Mouse (Mus musculus) monocyte, adult 5-6 weeks (primary cell): ENCODE data around the gene Usp48. TPM values are rescaled to one million over a fixed set of nuclear protein-coding genes. Genes with fewer than 3 reads are reported as not detected.

Experiments
- ATAC-seq: fragments of 153-309, 156-312 bp; replicated peaks from 2 replicates; pipeline ENCODE4 v1.8.0; 2017; ENCODE audit warnings: mild to moderate bottlenecking; ENCODE audit not compliant: low TSS enrichment, insufficient number of reproducible peaks, severe bottlenecking, poor library complexity, low FRiP score
- total RNA-seq: library from RNA; stranded (forward); fragments of 200-1000, 200-491, 200-594 nt; gene quantifications from 3 replicates; pipeline ENCODE4 v1.2.3, GENCODE M21; 2017

The Usp48 gene
- total RNA-seq, 1 experiment from 2014 or later = 161 TPM

- ATAC-seq = peak; percentile 73
Measured at GRCm38 (mm10) chr4:137603449-137604171, 10.1 kb downstream of the Usp48 start.

GRCm38 (mm10) chr4:137607023-137607422 lies 13.5 kb downstream of the Usp48 start:
- ATAC-seq = no peak

GRCm38 (mm10) chr4:137609281-137609680 lies 15.7 kb downstream of the Usp48 start:
- ATAC-seq = no peak

- peak; percentile 81 for ATAC-seq
Measured at GRCm38 (mm10) chr4:137609702-137610101, 16.1 kb downstream of the Usp48 start.

GRCm38 (mm10) chr4:137610256-137610655 lies 16.7 kb downstream of the Usp48 start:
- peak; percentile 69; the same call in 1 of the 2 replicates for ATAC-seq

GRCm38 (mm10) chr4:137622847-137623246 lies 29.3 kb downstream of the Usp48 start:
- no peak for ATAC-seq

- no peak for ATAC-seq
Measured at GRCm38 (mm10) chr4:137627476-137628235, 34.1 kb downstream of the Usp48 start.

GRCm38 (mm10) chr4:137628400-137628799 lies 34.8 kb downstream of the Usp48 start:
- no peak for ATAC-seq

GRCm38 (mm10) chr4:137629354-137629753 lies 35.8 kb downstream of the Usp48 start:
- no peak for ATAC-seq

GRCm38 (mm10) chr4:137630153-137630552 lies 36.6 kb downstream of the Usp48 start:
- no peak for ATAC-seq

GRCm38 (mm10) chr4:137631596-137631995 lies 38.0 kb downstream of the Usp48 start:
- ATAC-seq = no peak

- no peak for ATAC-seq
Measured at GRCm38 (mm10) chr4:137633394-137633793, 39.8 kb downstream of the Usp48 start.

GRCm38 (mm10) chr4:137636597-137636996 lies 43.0 kb downstream of the Usp48 start:
- no peak for ATAC-seq

GRCm38 (mm10) chr4:137641556-137641955 lies 48.0 kb downstream of the Usp48 start:
- no peak for ATAC-seq

- ATAC-seq = no peak
Measured at GRCm38 (mm10) chr4:137642101-137642500, 48.5 kb downstream of the Usp48 start.

GRCm38 (mm10) chr4:137643459-137643858 lies 49.9 kb downstream of the Usp48 start:
- ATAC-seq = no peak

GRCm38 (mm10) chr4:137646262-137646661 lies 52.7 kb downstream of the Usp48 start:
- no peak for ATAC-seq

- ATAC-seq = no peak
Measured at GRCm38 (mm10) chr4:137647648-137648047, 54.1 kb downstream of the Usp48 start.

GRCm38 (mm10) chr4:137648230-137648629 lies 54.7 kb downstream of the Usp48 start:
- ATAC-seq = no peak

- no peak for ATAC-seq
Measured at GRCm38 (mm10) chr4:137650912-137651311, 57.4 kb downstream of the Usp48 start.
